Mouse (Mus musculus) CH12.LX (cell line): ENCODE results near the gene Rffl. TPM values are rescaled to one million over a fixed set of nuclear protein-coding genes. Genes with fewer than 3 reads are reported as not detected.

Source experiments
- DNase-seq: peaks from one replicate; pipeline ENCODE4 v3.0.0-alpha.2; 2013; ENCODE audit errors: extremely low read depth
- H3K27ac ChIP-seq: 2 replicates; pipeline ENCODE4 v1.5.1; 2012; ENCODE audit warnings: low read depth, mild to moderate bottlenecking, control low read depth, moderate library complexity; ENCODE audit not compliant: insufficient read depth
- H3K27me3 ChIP-seq: replicated peaks from 2 replicates; pipeline ENCODE3; 2012; ENCODE audit warnings: inconsistent platforms
- H3K36me3 ChIP-seq, 2 experiments: replicated peaks in 1 of 2; 2 replicates each; pipeline versions ENCODE3 to v1.6.1; 2012; ENCODE audit warnings: inconsistent platforms in 1 of 2, low read length in 1 of 2, mild to moderate bottlenecking in 1 of 2, mixed read lengths in 1 of 2, moderate library complexity in 1 of 2; ENCODE audit not compliant: control insufficient read depth in 1 of 2, insufficient read depth in 1 of 2
- H3K4me1 ChIP-seq, 2 experiments: 2 replicates each; pipeline ENCODE4 v1.6.1; 2012; ENCODE audit warnings: inconsistent platforms in 1 of 2, moderate library complexity in 1 of 2; ENCODE audit not compliant: insufficient read depth in 2 of 2, control insufficient read depth in 1 of 2
- H3K4me2 ChIP-seq: 2 replicates; pipeline ENCODE4 v1.6.1; 2012; ENCODE audit warnings: low read depth, mild to moderate bottlenecking, control low read depth; ENCODE audit not compliant: poor library complexity, insufficient read depth, severe bottlenecking
- H3K4me3 ChIP-seq, 3 experiments: fragments of 150-350 bp in 1 of 3; sonication (generic) in 1 of 3; replicated peaks in 1 of 3; 2 replicates each; pipeline versions ENCODE3 to v1.5.1; 2011 to 2012; ENCODE audit warnings: low read depth in 2 of 3, low read length in 2 of 3, mild to moderate bottlenecking in 2 of 3, moderate library complexity in 2 of 3, control low read depth in 1 of 3, improper control_type of control experiment in 1 of 3, inconsistent platforms in 1 of 3, mixed read lengths in 1 of 3; ENCODE audit not compliant: poor library complexity in 1 of 3
- H3K79me2 ChIP-seq: replicated peaks from 2 replicates; pipeline ENCODE4 v1.6.1; 2012; ENCODE audit warnings: mild to moderate bottlenecking, moderate library complexity; ENCODE audit not compliant: control insufficient read depth, poor library complexity, insufficient read depth, severe bottlenecking; ENCODE audit errors: extremely low read depth
- H3K9ac ChIP-seq: 2 replicates; pipeline ENCODE4 v1.6.1; 2012; ENCODE audit warnings: low read depth, mild to moderate bottlenecking, control low read depth, moderate library complexity; ENCODE audit not compliant: insufficient read depth
- H3K9me3 ChIP-seq: replicated peaks from 2 replicates; pipeline ENCODE3; 2012; ENCODE audit warnings: low read length, inconsistent platforms, mixed read lengths
- CHD1 ChIP-seq: IDR thresholded peaks from 2 replicates; pipeline ENCODE4 v1.6.1; 2012; ENCODE audit warnings: low read depth, low read length, improper control_type of control experiment, inconsistent platforms
- EP300 ChIP-seq: IDR thresholded peaks from 2 replicates; pipeline ENCODE4 v1.6.1; 2011; ENCODE audit warnings: low read length, improper control_type of control experiment
- KAT2A ChIP-seq: IDR thresholded peaks from 2 replicates; pipeline ENCODE4 v1.6.1; 2012; ENCODE audit warnings: low read length, improper control_type of control experiment, inconsistent platforms; ENCODE audit not compliant: insufficient replicate concordance
- MAZ ChIP-seq: IDR thresholded peaks from 2 replicates; pipeline ENCODE4 v1.6.1; 2012; ENCODE audit warnings: low read depth, mild to moderate bottlenecking, inconsistent platforms, low read length, improper control_type of control experiment, moderate library complexity
- RAD21 ChIP-seq: IDR thresholded peaks from 2 replicates; pipeline ENCODE4 v1.6.1; 2011; ENCODE audit warnings: low read depth, mild to moderate bottlenecking, low read length, improper control_type of control experiment, moderate library complexity
- SIN3A ChIP-seq: IDR thresholded peaks from 2 replicates; pipeline ENCODE4 v1.6.1; 2012; ENCODE audit warnings: low read length, improper control_type of control experiment, inconsistent platforms
- TCF12 ChIP-seq: IDR thresholded peaks from 2 replicates; pipeline ENCODE4 v1.6.1; 2014; ENCODE audit warnings: low read depth, mild to moderate bottlenecking, inconsistent platforms, low read length, improper control_type of control experiment
- ZC3H11A ChIP-seq: IDR thresholded peaks from 2 replicates; pipeline ENCODE4 v1.6.1; 2012; ENCODE audit warnings: low read depth, mild to moderate bottlenecking, inconsistent platforms, low read length, improper control_type of control experiment
- ZNF384 ChIP-seq: IDR thresholded peaks from 2 replicates; pipeline ENCODE4 v1.6.1; 2012; ENCODE audit warnings: low read depth, low read length, improper control_type of control experiment, inconsistent platforms
- dilution Hi-C: fragments of 300-500 bp; cut with MboI; formaldehyde crosslinking; loops from 2 replicates; pipeline ENCODE4 v1.14.3; 2020; ENCODE audit warnings: low sequenced_read_pairs; ENCODE audit not compliant: extremely low pct_unique_long_range_greater_than_20kb, extremely low pct_ligation_motif_present
- in situ Hi-C: fragments of 300-500 bp; cut with MboI; formaldehyde crosslinking; loops from 3 replicates; pipeline ENCODE4 v1.14.3; 2019; ENCODE audit warnings: low sequenced_read_pairs, low pct_ligation_motif_present, low pct_unique_long_range_greater_than_20kb, mixed read lengths
- polyA plus RNA-seq: library from polyadenylated mRNA; unstranded; fragments of >175 nt; gene quantifications from 2 replicates; pipeline ENCODE4 v1.2.1, GENCODE M21; 2012; ENCODE audit warnings: low read depth; ENCODE audit not compliant: insufficient read length
- total RNA-seq, 2 experiments: library from RNA; depleted of rRNA; stranded (reverse); fragments of 300-350 nt in 1 of 2; fragments of >200 nt in 1 of 2; gene quantifications; 2 replicates each; pipeline ENCODE4 v1.2.3; 2012 to 2014

Gene Rffl
- total and polyA plus RNA-seq, 3 experiments: 1.2 to 16.5 (median 3.0) TPM

DNA sequence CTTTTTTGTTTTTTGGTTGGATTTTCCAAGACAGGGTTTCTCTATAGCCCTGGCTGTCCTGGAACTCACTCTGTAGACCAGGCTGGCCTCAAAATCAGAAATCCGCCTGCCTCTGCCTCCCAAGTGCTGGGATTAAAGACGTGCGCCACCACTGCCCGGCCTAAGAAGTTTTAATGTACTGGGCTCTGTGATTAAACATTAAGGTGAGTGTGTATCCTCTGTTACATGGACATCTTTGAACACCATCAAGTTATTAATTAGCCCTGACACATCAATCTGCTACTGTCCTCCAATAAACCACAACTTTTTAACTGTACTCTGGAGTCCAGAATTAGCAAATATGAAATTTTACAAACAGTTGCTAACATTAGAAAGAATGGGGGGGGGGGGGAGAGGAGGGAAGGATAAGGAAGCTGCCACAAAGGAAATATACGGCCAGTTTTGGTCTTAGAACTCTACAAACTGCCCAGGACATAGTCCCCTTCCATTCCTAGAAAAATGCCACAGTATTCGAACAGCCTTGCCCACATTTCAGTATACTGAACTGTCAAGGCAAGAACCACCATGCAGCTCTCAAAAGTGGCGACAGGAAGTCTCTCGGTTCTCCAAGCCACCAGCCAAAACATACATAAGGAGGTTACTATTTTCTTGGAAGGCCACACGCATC is 1.4 kb downstream of the Rffl start:
- H3K36me3 ChIP-seq: peaks cover 0 to 2% of the 10 kb centered on the region in 2 experiments
- H3K9ac ChIP-seq: peak overlapping the region; percentile 23
- H3K79me2 ChIP-seq: peaks cover 30% of the 10 kb centered on the region
- in situ Hi-C loops (no loop called here), dilution Hi-C loops (no loop called here)
- peak overlapping the region in 2 of 3 experiments; percentile 63 to 83 for H3K4me3 ChIP-seq
- peak overlapping the region; percentile 37; the same call in 1 of the 2 replicates for H3K27ac ChIP-seq
- DNase-seq: no peak
- peak overlapping the region; percentile 51 for H3K4me2 ChIP-seq
- TF ChIP-seq EP300: no peak
- 0 out of 2 replicates have a peak, but pooled peaks have one; percentile 11 for TF ChIP-seq MAZ
- peaks cover 0 to 10% of the 10 kb centered on the region in 2 experiments; a peak in 1 of 4 replicates for H3K4me1 ChIP-seq
- H3K9me3 ChIP-seq: peaks cover 17% of the 10 kb centered on the region
- H3K27me3 ChIP-seq: no peaks in the 10 kb centered on the region

DNA sequence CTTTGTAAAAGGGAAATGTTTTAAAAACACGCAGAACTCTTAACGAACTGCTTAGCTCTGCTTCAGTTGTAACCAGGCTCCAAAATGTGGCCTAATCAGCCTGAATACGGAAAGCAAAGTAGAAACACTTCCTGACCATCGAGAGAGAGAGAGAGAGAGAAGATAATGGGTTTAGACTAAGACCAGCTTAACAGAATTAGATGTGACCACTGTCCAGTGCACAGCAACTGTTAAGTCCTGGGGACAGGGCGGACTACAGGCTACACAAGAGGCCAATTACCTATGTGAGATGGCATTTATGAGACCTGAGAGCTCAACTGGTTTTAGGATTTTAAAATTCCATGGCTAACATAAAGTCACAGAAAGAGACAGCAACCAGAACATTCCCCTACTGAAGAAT is 3.1 kb downstream of the Rffl start:
- Histone ChIP-seq H3K27me3 (no peaks in the 10 kb centered on the region), H3K4me2 (peak overlapping the region; percentile 97), H3K4me3 (no peak overlapping the region), H3K27ac (peak overlapping the region; percentile 6; the same call in 1 of the 2 replicates), H3K36me3 (peaks cover 0 to 2% of the 10 kb centered on the region in 2 experiments), H3K9me3 (peaks cover 15% of the 10 kb centered on the region), H3K4me1 (peaks cover 2 to 10% of the 10 kb centered on the region in 2 experiments; a peak in 1 of 4 replicates), H3K9ac (peak overlapping the region; percentile 17; the same call in 1 of the 2 replicates), H3K79me2 (peaks cover 30% of the 10 kb centered on the region)
- in situ Hi-C loops: no loop called here
- TF ChIP-seq ZC3H11A (no peak), SIN3A (0 out of 2 replicates have a peak, but pooled peaks have one; percentile 34)
- no peak for DNase-seq
- dilution Hi-C loops: no loop called here

DNA sequence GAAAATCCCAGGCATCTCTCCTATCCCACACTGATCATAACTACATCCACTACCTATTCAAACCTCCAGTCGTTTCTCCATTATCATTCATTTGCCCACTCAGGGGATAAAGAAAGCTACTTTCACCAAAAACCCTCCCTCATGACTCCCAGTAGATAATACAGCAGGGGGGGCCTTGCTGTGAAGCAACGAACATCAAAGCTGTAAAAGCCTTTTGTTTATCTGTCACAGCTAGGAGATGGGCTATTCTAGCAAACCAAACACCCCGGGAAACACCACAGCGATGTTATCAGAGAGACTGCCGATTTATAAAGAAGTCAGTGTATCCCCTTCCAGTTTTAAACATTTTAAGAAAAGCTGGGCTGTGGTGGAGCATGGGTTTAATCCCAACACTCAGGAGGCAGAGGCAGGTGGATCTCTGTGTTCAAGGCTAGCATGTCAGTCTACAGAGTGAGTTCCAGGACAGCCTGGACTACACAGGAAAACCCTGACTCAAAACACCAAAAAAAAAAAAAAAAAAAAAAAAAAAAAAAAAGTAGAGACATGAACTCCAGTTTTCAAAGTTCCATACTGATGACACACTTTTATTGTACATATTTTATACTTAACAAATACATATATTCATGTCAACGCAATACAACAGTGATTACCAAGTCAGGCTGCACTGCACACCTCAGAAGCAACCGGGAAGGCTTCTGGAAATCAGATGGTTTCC is 4.0 kb downstream of the Rffl start:
- Histone ChIP-seq H3K36me3 (peaks cover 0 to 2% of the 10 kb centered on the region in 2 experiments), H3K4me2 (peak overlapping the region; percentile 97), H3K4me1 (peaks cover 2 to 10% of the 10 kb centered on the region in 2 experiments; a peak in 1 of 4 replicates), H3K27me3 (no peaks in the 10 kb centered on the region), H3K9ac (peak overlapping the region; percentile 74), H3K4me3 (peak overlapping the region in 2 of 3 experiments; percentile 14 to 51), H3K27ac (no peak overlapping the region), H3K9me3 (peaks cover 15% of the 10 kb centered on the region), H3K79me2 (peaks cover 30% of the 10 kb centered on the region)
- TF ChIP-seq TCF12: no peak
- peak; percentile 91 for TF ChIP-seq ZNF384
- TF ChIP-seq RAD21: no peak
- no peak for TF ChIP-seq KAT2A
- TF ChIP-seq CHD1: no peak
- in situ Hi-C loops (no loop called here), dilution Hi-C loops (no loop called here)
- no peak for DNase-seq
